Mouse (Mus musculus) ES-Bruce4 (cell line): ENCODE data around the gene Cep164. TPM values are rescaled to one million over a fixed set of nuclear protein-coding genes. Genes with fewer than 3 reads are reported as not detected.

ENCODE experiments used
- H3K27ac ChIP-seq: 2 replicates; pipeline ENCODE4 v1.5.1; 2012; ENCODE audit warnings: low read length, inconsistent platforms; ENCODE audit not compliant: insufficient read depth
- H3K27me3 ChIP-seq: 2 replicates; pipeline ENCODE4 v1.6.1; 2012; ENCODE audit warnings: mild to moderate bottlenecking, low read length, inconsistent platforms; ENCODE audit not compliant: control insufficient read depth, poor library complexity, insufficient read depth, severe bottlenecking
- H3K36me3 ChIP-seq: 2 replicates; pipeline ENCODE4 v1.6.1; 2012; ENCODE audit warnings: inconsistent platforms, mild to moderate bottlenecking, low read length, moderate library complexity; ENCODE audit not compliant: control insufficient read depth, poor library complexity, insufficient read depth, severe bottlenecking
- H3K4me1 ChIP-seq: one replicate; pipeline ENCODE4 v1.8.1; 2011; ENCODE audit warnings: low read length; ENCODE audit not compliant: control insufficient read depth, insufficient read depth
- H3K4me3 ChIP-seq: 2 replicates; pipeline ENCODE4 v1.5.1; 2011; ENCODE audit warnings: low read depth, mild to moderate bottlenecking, low read length
- H3K9ac ChIP-seq: 2 replicates; pipeline ENCODE4 v1.6.1; 2012; ENCODE audit warnings: low read depth, mild to moderate bottlenecking, inconsistent platforms; ENCODE audit not compliant: poor library complexity, severe bottlenecking
- H3K9me3 ChIP-seq: replicated peaks from 2 replicates; pipeline ENCODE4 v1.6.1; 2012; ENCODE audit warnings: mild to moderate bottlenecking, low read length, inconsistent platforms; ENCODE audit not compliant: control insufficient read depth, poor library complexity, insufficient read depth, severe bottlenecking
- CTCF ChIP-seq: IDR thresholded peaks from one replicate; pipeline ENCODE4 v1.8.1; 2011; ENCODE audit warnings: low read depth, low read length
- EP300 ChIP-seq: IDR thresholded peaks from 2 replicates; pipeline ENCODE4 v1.6.1; 2011; ENCODE audit warnings: low read depth, low read length; ENCODE audit not compliant: insufficient read depth
- POLR2A ChIP-seq: IDR thresholded peaks from one replicate; pipeline ENCODE4 v1.8.1; 2011; ENCODE audit warnings: low read length; ENCODE audit not compliant: insufficient read depth
- polyA plus RNA-seq: library from polyadenylated mRNA; stranded (reverse); fragments of >200 nt; gene quantifications from 2 replicates; pipeline ENCODE4 v1.2.4, GENCODE M21; 2011; ENCODE audit warnings: low read depth; ENCODE audit not compliant: missing spikeins, insufficient read depth, insufficient read length

The Cep164 gene
- polyA plus RNA-seq, 1 experiment, result 33.4 TPM

GRCm38 (mm10) chr9:45811946-45812345 is 16.5 kb downstream of the Cep164 start:
- H3K27ac ChIP-seq, result no peak overlapping the region
- H3K36me3 ChIP-seq, result no peaks in the 10 kb centered on the region
- no peaks in the 10 kb centered on the region for H3K9me3 ChIP-seq
- H3K27me3 ChIP-seq, result no peaks in the 10 kb centered on the region
- H3K9ac ChIP-seq, result no peak overlapping the region
- H3K4me1 ChIP-seq, result peaks cover 3% of the 10 kb centered on the region
- no peak overlapping the region for H3K4me3 ChIP-seq
- TF ChIP-seq EP300 (no peak), POLR2A (no peak), CTCF (no peak)

GRCm38 (mm10) chr9:45807761-45808160 is 20.7 kb downstream of the Cep164 start:
- Histone ChIP-seq H3K36me3 (no peaks in the 10 kb centered on the region), H3K9me3 (no peaks in the 10 kb centered on the region), H3K4me3 (no peak overlapping the region), H3K9ac (no peak overlapping the region), H3K27me3 (no peaks in the 10 kb centered on the region), H3K4me1 (no peaks in the 10 kb centered on the region), H3K27ac (no peak overlapping the region)
- TF ChIP-seq CTCF (no peak), POLR2A (no peak), EP300 (no peak)

- no peaks in the 10 kb centered on the region for H3K36me3 ChIP-seq
- no peak overlapping the region for H3K27ac ChIP-seq
- TF ChIP-seq EP300, result no peak
- TF ChIP-seq CTCF, result no peak
- no peak for TF ChIP-seq POLR2A
- H3K9me3 ChIP-seq, result no peaks in the 10 kb centered on the region
- no peak overlapping the region for H3K9ac ChIP-seq
- H3K4me3 ChIP-seq, result no peak overlapping the region
- no peaks in the 10 kb centered on the region for H3K4me1 ChIP-seq
- no peaks in the 10 kb centered on the region for H3K27me3 ChIP-seq
These were observed 21.2 kb downstream of the Cep164 start for GRCm38 (mm10) chr9:45807337-45807736.

GRCm38 (mm10) chr9:45806847-45807246 is 21.6 kb downstream of the Cep164 start:
- no peak overlapping the region for H3K4me3 ChIP-seq
- H3K27ac ChIP-seq, result no peak overlapping the region
- H3K4me1 ChIP-seq, result no peaks in the 10 kb centered on the region
- no peaks in the 10 kb centered on the region for H3K9me3 ChIP-seq
- TF ChIP-seq CTCF, result no peak
- TF ChIP-seq EP300, result no peak
- no peaks in the 10 kb centered on the region for H3K27me3 ChIP-seq
- H3K36me3 ChIP-seq, result no peaks in the 10 kb centered on the region
- H3K9ac ChIP-seq, result no peak overlapping the region

- no peak overlapping the region for H3K9ac ChIP-seq
- H3K36me3 ChIP-seq, result no peaks in the 10 kb centered on the region
- no peaks in the 10 kb centered on the region for H3K9me3 ChIP-seq
- no peak overlapping the region for H3K27ac ChIP-seq
- no peak overlapping the region for H3K4me3 ChIP-seq
- H3K27me3 ChIP-seq, result no peaks in the 10 kb centered on the region
- H3K4me1 ChIP-seq, result no peaks in the 10 kb centered on the region
- TF ChIP-seq EP300, result no peak
- TF ChIP-seq POLR2A, result no peak
- no peak for TF ChIP-seq CTCF
These were observed 25.3 kb downstream of the Cep164 start for GRCm38 (mm10) chr9:45803070-45803774.

- H3K27ac ChIP-seq, result no peak overlapping the region
- H3K9ac ChIP-seq, result no peak overlapping the region
- no peaks in the 10 kb centered on the region for H3K36me3 ChIP-seq
These were observed 29.1 kb downstream of the Cep164 start for GRCm38 (mm10) chr9:45799402-45799801.

More at GRCm38 (mm10) chr9:45799402-45799801, 29.1 kb downstream of the Cep164 start:
- no peaks in the 10 kb centered on the region for H3K9me3 ChIP-seq
- no peaks in the 10 kb centered on the region for H3K4me1 ChIP-seq
- no peaks in the 10 kb centered on the region for H3K27me3 ChIP-seq
- H3K4me3 ChIP-seq, result no peak overlapping the region
- TF ChIP-seq EP300 (no peak), POLR2A (no peak), CTCF (no peak)
